Mouse (Mus musculus): ENCODE measurements at regions not wholly inside any gene's neighbourhood (a gene's known extent, or its start where the extent isn't known, plus 50 kb on each side); places are given as distances from the start of the nearest gene placed in this dataset.

GRCm38 (mm10) chr2:169006549-169006948, 51.2 kb upstream of the Zfp64 start:
- no peak for TF ChIP-seq POLR2A (IDR thresholded peaks at IDR 0.05; ENCODE audit: low read depth, low read length)
- TF ChIP-seq CTCF (IDR thresholded peaks at IDR 0.05; ENCODE audit: extremely low read depth, insufficient read length, insufficient replicate concordance, low read depth, low read length), result no peak

Data from small intestine, adult 2 months (tissue).